Mouse (Mus musculus) mouse trophoblast stem cell (cell line): ENCODE data around the gene Acsm5.

Experiments used
- in situ Hi-C, 2 experiments: fragments of 300-500 bp; cut with MseI, MboI; formaldehyde crosslinking; loops; 2 replicates in 1 of 2; 3 replicates in 1 of 2; pipeline ENCODE4 v1.15.1; 2025

The Acsm5 gene

GRCm38 (mm10) chr7:119519163-119519562, at the start of gene Acsm5:
Gene Acsm5 (plus strand): TSS chr7:119519463.
- in situ Hi-C loops = loop anchor here (10.0 kb wide), 1 partner anchor 504 kb away; no protein-coding TSS in a partner anchor

GRCm38 (mm10) chr7:119476500-119477389, 42.5 kb upstream of the Acsm5 start:
- in situ Hi-C loops = no loop called here

GRCm38 (mm10) chr7:119479256-119479655, 40.0 kb upstream of the Acsm5 start, which contains the start of gene Umod:
Gene Umod (minus strand): TSS chr7:119479282.
- in situ Hi-C loops = no loop called here

- in situ Hi-C loops = no loop called here
Measured at GRCm38 (mm10) chr7:119484154-119484553, 35.1 kb upstream of the Acsm5 start.

- in situ Hi-C loops = no loop called here
Measured at GRCm38 (mm10) chr7:119486683-119487082, 32.6 kb upstream of the Acsm5 start.

GRCm38 (mm10) chr7:119490041-119490780, 29.1 kb upstream of the Acsm5 start:
- in situ Hi-C loops = no loop called here

- in situ Hi-C loops = loop anchor here (10.0 kb wide), 1 partner anchor 496 kb away; no protein-coding TSS in a partner anchor
Measured at GRCm38 (mm10) chr7:119511143-119511542, 8.1 kb upstream of the Acsm5 start.

GRCm38 (mm10) chr7:119513056-119513455, 6.2 kb upstream of the Acsm5 start:
- in situ Hi-C loops = loop anchor here (10.0 kb wide), 1 partner anchor 498 kb away; no protein-coding TSS in a partner anchor

- in situ Hi-C loops = loop anchor here (10.0 kb wide), 1 partner anchor 501 kb away; no protein-coding TSS in a partner anchor
Measured at GRCm38 (mm10) chr7:119515492-119516271, 3.6 kb upstream of the Acsm5 start.

- in situ Hi-C loops = loop anchor here (10.0 kb wide), 1 partner anchor 501 kb away; no protein-coding TSS in a partner anchor
Measured at GRCm38 (mm10) chr7:119516272-119516558, 3.0 kb upstream of the Acsm5 start.

- in situ Hi-C loops = loop anchor here (10.0 kb wide), 1 partner anchor 505 kb away; no protein-coding TSS in a partner anchor
Measured at GRCm38 (mm10) chr7:119519654-119520053, 391 bp downstream of the Acsm5 start.

GRCm38 (mm10) chr7:119521816-119522215, 2.6 kb downstream of the Acsm5 start:
- in situ Hi-C loops = no loop called here

- in situ Hi-C loops = no loop called here
Measured at GRCm38 (mm10) chr7:119522385-119522784, 3.1 kb downstream of the Acsm5 start.

- in situ Hi-C loops = no loop called here
Measured at GRCm38 (mm10) chr7:119523389-119523788, 4.1 kb downstream of the Acsm5 start, which contains the start of gene Pdilt. Gene Pdilt (minus strand): TSS chr7:119523489.

- in situ Hi-C loops = no loop called here
Measured at GRCm38 (mm10) chr7:119525881-119526281, 6.6 kb downstream of the Acsm5 start.

GRCm38 (mm10) chr7:119526486-119526885, 7.2 kb downstream of the Acsm5 start:
- in situ Hi-C loops = no loop called here

- in situ Hi-C loops = no loop called here
Measured at GRCm38 (mm10) chr7:119527135-119527534, 7.9 kb downstream of the Acsm5 start.

- in situ Hi-C loops = no loop called here
Measured at GRCm38 (mm10) chr7:119527548-119527947, 8.3 kb downstream of the Acsm5 start.

GRCm38 (mm10) chr7:119528617-119529016, 9.4 kb downstream of the Acsm5 start:
- in situ Hi-C loops = no loop called here

GRCm38 (mm10) chr7:119532924-119533323, 13.7 kb downstream of the Acsm5 start:
- in situ Hi-C loops = no loop called here

- in situ Hi-C loops = no loop called here
Measured at GRCm38 (mm10) chr7:119534389-119534788, 15.1 kb downstream of the Acsm5 start.
